Mouse (Mus musculus) naive thymus-derived CD4-positive, alpha-beta T cell, adult 2 months (primary cell): Measurements from ENCODE around the gene Syt11.
"Not testable (repeated sequence)": the region's sequence is repeated elsewhere in the genome, so short reads cannot be mapped to it uniquely, and the experiment has no call there.

Experiments used
- DNase-seq: peaks from one replicate; pipeline ENCODE4 v3.0.0-alpha.2; 2011; ENCODE audit warnings: low read depth

The Syt11 gene

DNA sequence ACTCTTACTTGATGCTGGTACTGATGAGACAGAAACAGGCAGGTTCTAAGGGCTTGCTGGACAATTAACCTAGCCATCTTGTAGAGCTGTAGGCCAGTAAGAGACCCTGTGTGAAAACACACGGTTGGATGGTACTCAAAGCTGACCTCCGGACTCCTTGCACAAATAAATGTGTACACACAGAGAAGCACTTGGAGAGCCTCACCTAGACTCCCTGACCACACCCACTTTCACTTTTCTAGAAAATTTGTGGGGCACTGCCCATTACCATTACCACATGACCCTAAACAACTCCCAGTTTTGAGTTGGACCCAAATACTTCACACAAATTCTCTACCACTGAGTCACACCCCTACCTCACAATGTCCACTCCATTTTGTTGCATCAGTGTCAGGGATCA, 38.4 kb downstream of the Syt11 start:
- no peak for DNase-seq

GRCm38 (mm10) chr3:88719098-88719497, 55.9 kb downstream of the Syt11 start:
- no peak for DNase-seq

- no peak for DNase-seq
Observed at GRCm38 (mm10) chr3:88717831-88718230, 57.1 kb downstream of the Syt11 start.

- no peak for DNase-seq
Observed at GRCm38 (mm10) chr3:88717198-88717798, 57.7 kb downstream of the Syt11 start.

DNA sequence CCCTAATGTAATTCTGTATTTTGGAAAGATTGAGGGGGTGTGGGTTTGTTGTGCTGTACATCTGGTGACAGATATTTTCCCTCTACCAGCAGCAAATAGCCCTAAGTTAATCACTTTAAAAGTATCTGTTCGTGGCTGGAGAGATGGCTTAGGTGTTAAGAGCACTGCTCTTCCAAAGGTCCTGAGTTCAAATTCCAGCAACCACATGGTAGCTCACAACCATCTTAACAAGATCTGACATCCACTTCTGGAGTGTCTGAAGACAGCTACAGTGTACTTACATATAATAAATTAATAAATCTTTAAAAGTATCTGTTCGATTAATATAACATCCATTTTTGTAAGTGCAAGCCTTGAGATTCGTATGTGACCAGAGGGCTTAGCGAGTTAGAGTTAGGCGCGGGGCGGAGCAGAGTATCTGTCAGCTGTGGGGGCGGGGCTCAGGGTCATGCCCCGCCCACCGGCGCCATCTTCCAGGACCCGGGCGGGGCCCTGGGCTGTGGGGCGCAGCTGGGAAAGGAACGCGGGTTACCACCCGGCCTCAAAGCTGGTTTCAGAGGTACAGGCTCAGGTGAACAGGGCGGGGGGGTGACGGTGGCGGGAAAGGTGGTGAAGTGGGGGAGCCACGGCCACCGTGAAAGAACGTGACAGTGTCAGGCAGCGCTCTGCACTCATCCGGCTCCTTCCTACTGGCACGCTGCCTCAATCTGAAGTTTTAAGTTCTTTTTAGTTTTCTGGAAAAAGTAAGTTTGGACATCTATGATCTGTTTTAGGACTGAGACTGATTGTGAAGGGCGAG, 58.4 kb downstream of the Syt11 start, which contains the start of gene Rit1:
Gene Rit1, plus strand, starts transcription at position 440 of the 799 bp plus-strand sequence.
- peak; percentile 92 for DNase-seq

- not testable (repeated sequence) for DNase-seq
Observed at GRCm38 (mm10) chr3:88715716-88716115, 59.2 kb downstream of the Syt11 start.

DNA sequence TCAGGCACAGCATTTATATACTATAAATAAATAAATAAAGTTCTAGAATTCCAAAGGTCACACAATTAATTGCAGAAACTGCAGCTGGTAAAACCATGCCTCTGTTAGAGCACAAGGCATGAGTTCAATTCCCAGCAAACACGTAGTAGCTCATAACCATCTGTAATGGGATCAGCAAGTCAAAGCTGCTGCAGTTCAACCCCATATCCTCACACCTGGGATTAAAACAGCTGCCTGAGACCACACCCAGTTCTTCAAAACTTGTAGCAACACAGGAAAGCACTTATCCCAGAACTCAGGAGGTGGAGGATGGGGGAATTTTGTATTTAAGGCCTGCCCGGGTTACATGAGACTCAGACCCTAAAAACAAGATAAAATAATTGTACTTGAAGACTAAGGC, 60.2 kb downstream of the Syt11 start:
- no peak for DNase-seq

GRCm38 (mm10) chr3:88713709-88714108, 61.3 kb downstream of the Syt11 start:
- DNase-seq = no peak

- no peak for DNase-seq
Observed at GRCm38 (mm10) chr3:88701222-88701621, 73.7 kb downstream of the Syt11 start.

- DNase-seq = no peak
Observed at GRCm38 (mm10) chr3:88700247-88700646, 74.7 kb downstream of the Syt11 start.

DNA sequence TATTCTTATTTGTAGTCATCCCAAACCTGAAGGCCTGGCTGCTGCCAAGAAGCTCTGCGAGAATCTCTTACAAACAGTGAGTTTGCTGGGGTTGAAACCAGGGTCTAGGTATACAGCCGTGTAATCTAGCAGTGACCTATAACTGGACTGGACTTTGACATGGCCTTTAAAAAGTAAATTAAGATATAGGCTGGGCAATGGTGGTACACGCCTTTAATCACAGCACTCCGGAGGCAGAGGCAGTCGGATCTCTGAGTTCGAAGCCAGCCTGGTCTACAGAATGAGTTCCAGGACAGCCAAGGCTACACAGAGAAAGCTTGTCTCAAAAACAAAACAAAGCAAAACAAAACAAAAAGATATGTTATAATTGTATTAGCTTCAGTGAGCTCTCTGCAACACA, 76.1 kb downstream of the Syt11 start:
- no peak for DNase-seq

DNA sequence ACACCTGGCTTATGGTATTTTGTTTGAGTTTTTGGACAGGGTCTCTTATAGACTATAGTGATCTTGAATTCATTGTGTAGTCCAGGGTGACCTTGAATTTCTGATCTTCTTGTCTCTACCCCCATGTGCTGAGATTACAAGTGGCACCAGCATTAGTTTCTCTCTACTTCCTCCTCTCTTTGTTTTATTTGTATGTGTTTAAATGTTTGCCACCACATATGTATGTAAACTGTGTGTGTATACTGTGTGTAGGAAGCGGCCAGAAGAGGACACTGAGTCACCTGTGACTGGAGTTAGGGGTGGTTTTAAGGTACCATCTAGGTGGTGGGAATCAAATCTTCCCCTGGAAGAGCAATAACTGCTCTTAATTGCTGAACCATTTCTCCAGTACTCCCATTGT, 76.9 kb downstream of the Syt11 start:
- DNase-seq = no peak

- DNase-seq = no peak
Observed at GRCm38 (mm10) chr3:88695545-88695944, 79.4 kb downstream of the Syt11 start.
